Mouse (Mus musculus) B cell, adult 2 months (primary cell): Measurements from ENCODE around the gene Nuf2.

Source experiments
- DNase-seq, 2 experiments: peaks; one replicate each; pipeline ENCODE4 v3.0.0; 2022

Gene Nuf2

GRCm38 (mm10) chr1:169462386-169463115 lies 68.7 kb downstream of the Nuf2 start:
- no peak for DNase-seq

GRCm38 (mm10) chr1:169459071-169459782 lies 72.0 kb downstream of the Nuf2 start:
- DNase-seq: peak; percentile 5 to 9
